Mouse (Mus musculus) CH12.LX (cell line): Measurements from ENCODE around the gene Hist1h1t. TPM values are rescaled to one million over a fixed set of nuclear protein-coding genes. Genes with fewer than 3 reads are reported as not detected.
"Not testable (repeated sequence)": the region's sequence is repeated elsewhere in the genome, so short reads cannot be mapped to it uniquely, and the experiment has no call there.

Source experiments
- DNase-seq: peaks from one replicate; pipeline ENCODE4 v3.0.0-alpha.2; 2013; ENCODE audit errors: extremely low read depth
- H3K27ac ChIP-seq: 2 replicates; pipeline ENCODE4 v1.5.1; 2012; ENCODE audit warnings: low read depth, mild to moderate bottlenecking, control low read depth, moderate library complexity; ENCODE audit not compliant: insufficient read depth
- H3K27me3 ChIP-seq: replicated peaks from 2 replicates; pipeline ENCODE3; 2012; ENCODE audit warnings: inconsistent platforms
- H3K36me3 ChIP-seq, 2 experiments: replicated peaks in 1 of 2; 2 replicates each; pipeline versions ENCODE3 to v1.6.1; 2012; ENCODE audit warnings: inconsistent platforms in 1 of 2, low read length in 1 of 2, mild to moderate bottlenecking in 1 of 2, mixed read lengths in 1 of 2, moderate library complexity in 1 of 2; ENCODE audit not compliant: control insufficient read depth in 1 of 2, insufficient read depth in 1 of 2
- H3K4me1 ChIP-seq, 2 experiments: 2 replicates each; pipeline ENCODE4 v1.6.1; 2012; ENCODE audit warnings: inconsistent platforms in 1 of 2, moderate library complexity in 1 of 2; ENCODE audit not compliant: insufficient read depth in 2 of 2, control insufficient read depth in 1 of 2
- H3K4me2 ChIP-seq: 2 replicates; pipeline ENCODE4 v1.6.1; 2012; ENCODE audit warnings: low read depth, mild to moderate bottlenecking, control low read depth; ENCODE audit not compliant: poor library complexity, insufficient read depth, severe bottlenecking
- H3K4me3 ChIP-seq, 3 experiments: fragments of 150-350 bp in 1 of 3; sonication (generic) in 1 of 3; replicated peaks in 1 of 3; 2 replicates each; pipeline versions ENCODE3 to v1.5.1; 2011 to 2012; ENCODE audit warnings: low read depth in 2 of 3, low read length in 2 of 3, mild to moderate bottlenecking in 2 of 3, moderate library complexity in 2 of 3, control low read depth in 1 of 3, improper control_type of control experiment in 1 of 3, inconsistent platforms in 1 of 3, mixed read lengths in 1 of 3; ENCODE audit not compliant: poor library complexity in 1 of 3
- H3K79me2 ChIP-seq: replicated peaks from 2 replicates; pipeline ENCODE4 v1.6.1; 2012; ENCODE audit warnings: mild to moderate bottlenecking, moderate library complexity; ENCODE audit not compliant: control insufficient read depth, poor library complexity, insufficient read depth, severe bottlenecking; ENCODE audit errors: extremely low read depth
- H3K9ac ChIP-seq: 2 replicates; pipeline ENCODE4 v1.6.1; 2012; ENCODE audit warnings: low read depth, mild to moderate bottlenecking, control low read depth, moderate library complexity; ENCODE audit not compliant: insufficient read depth
- H3K9me3 ChIP-seq: replicated peaks from 2 replicates; pipeline ENCODE3; 2012; ENCODE audit warnings: low read length, inconsistent platforms, mixed read lengths
- BHLHE40 ChIP-seq: IDR thresholded peaks from 2 replicates; pipeline ENCODE4 v1.6.1; 2011; ENCODE audit warnings: mild to moderate bottlenecking, low read depth, low read length, improper control_type of control experiment
- CHD1 ChIP-seq: IDR thresholded peaks from 2 replicates; pipeline ENCODE4 v1.6.1; 2012; ENCODE audit warnings: low read depth, low read length, improper control_type of control experiment, inconsistent platforms
- CHD2 ChIP-seq: IDR thresholded peaks from 2 replicates; pipeline ENCODE4 v1.6.1; 2011; ENCODE audit warnings: low read length, improper control_type of control experiment
- ELF1 ChIP-seq: IDR thresholded peaks from 2 replicates; pipeline ENCODE4 v1.6.1; 2014; ENCODE audit warnings: low read depth, mild to moderate bottlenecking, inconsistent platforms, low read length, improper control_type of control experiment
- EP300 ChIP-seq: IDR thresholded peaks from 2 replicates; pipeline ENCODE4 v1.6.1; 2011; ENCODE audit warnings: low read length, improper control_type of control experiment
- GABPA ChIP-seq: IDR thresholded peaks from 2 replicates; pipeline ENCODE4 v1.6.1; 2012; ENCODE audit warnings: low read depth, low read length, improper control_type of control experiment, inconsistent platforms; ENCODE audit not compliant: insufficient replicate concordance
- IRF4 ChIP-seq: IDR thresholded peaks from 2 replicates; pipeline ENCODE4 v1.6.1; 2014; ENCODE audit warnings: low read depth, mild to moderate bottlenecking, inconsistent platforms, low read length, improper control_type of control experiment
- KAT2A ChIP-seq: IDR thresholded peaks from 2 replicates; pipeline ENCODE4 v1.6.1; 2012; ENCODE audit warnings: low read length, improper control_type of control experiment, inconsistent platforms; ENCODE audit not compliant: insufficient replicate concordance
- MAFK ChIP-seq: IDR thresholded peaks from 2 replicates; pipeline ENCODE4 v1.6.1; 2011; ENCODE audit warnings: low read length, improper control_type of control experiment; ENCODE audit not compliant: insufficient replicate concordance
- MAX ChIP-seq: IDR thresholded peaks from 2 replicates; pipeline ENCODE4 v1.6.1; 2011; ENCODE audit warnings: low read length, improper control_type of control experiment
- MAZ ChIP-seq: IDR thresholded peaks from 2 replicates; pipeline ENCODE4 v1.6.1; 2012; ENCODE audit warnings: low read depth, mild to moderate bottlenecking, inconsistent platforms, low read length, improper control_type of control experiment, moderate library complexity
- MYC ChIP-seq: IDR thresholded peaks from 2 replicates; pipeline ENCODE4 v1.6.1; 2011; ENCODE audit warnings: low read depth, mild to moderate bottlenecking, improper control_type of control experiment, low read length
- POLR2A ChIP-seq: IDR thresholded peaks from 2 replicates; pipeline ENCODE4 v1.6.1; 2011; ENCODE audit warnings: low read depth, mild to moderate bottlenecking, improper control_type of control experiment, low read length
- SIN3A ChIP-seq: IDR thresholded peaks from 2 replicates; pipeline ENCODE4 v1.6.1; 2012; ENCODE audit warnings: low read length, improper control_type of control experiment, inconsistent platforms
- UBTF ChIP-seq: IDR thresholded peaks from 2 replicates; pipeline ENCODE4 v1.6.1; 2012; ENCODE audit warnings: low read depth, mild to moderate bottlenecking, inconsistent platforms, low read length, improper control_type of control experiment, moderate library complexity
- ZMIZ1 ChIP-seq: IDR thresholded peaks from 2 replicates; pipeline ENCODE4 v1.6.1; 2012; ENCODE audit warnings: low read depth, mild to moderate bottlenecking, inconsistent platforms, low read length, improper control_type of control experiment
- dilution Hi-C: fragments of 300-500 bp; cut with MboI; formaldehyde crosslinking; loops from 2 replicates; pipeline ENCODE4 v1.14.3; 2020; ENCODE audit warnings: low sequenced_read_pairs; ENCODE audit not compliant: extremely low pct_unique_long_range_greater_than_20kb, extremely low pct_ligation_motif_present
- in situ Hi-C: fragments of 300-500 bp; cut with MboI; formaldehyde crosslinking; loops from 3 replicates; pipeline ENCODE4 v1.14.3; 2019; ENCODE audit warnings: low sequenced_read_pairs, low pct_ligation_motif_present, low pct_unique_long_range_greater_than_20kb, mixed read lengths
- polyA plus RNA-seq: library from polyadenylated mRNA; unstranded; fragments of >175 nt; gene quantifications from 2 replicates; pipeline ENCODE4 v1.2.1, GENCODE M21; 2012; ENCODE audit warnings: low read depth; ENCODE audit not compliant: insufficient read length
- total RNA-seq, 2 experiments: library from RNA; depleted of rRNA; stranded (reverse); fragments of 300-350 nt in 1 of 2; fragments of >200 nt in 1 of 2; gene quantifications; 2 replicates each; pipeline ENCODE4 v1.2.3; 2012 to 2014

Hist1h1t gene
- total and polyA plus RNA-seq, 3 experiments, result 0.38 TPM; not detected in 2

DNA sequence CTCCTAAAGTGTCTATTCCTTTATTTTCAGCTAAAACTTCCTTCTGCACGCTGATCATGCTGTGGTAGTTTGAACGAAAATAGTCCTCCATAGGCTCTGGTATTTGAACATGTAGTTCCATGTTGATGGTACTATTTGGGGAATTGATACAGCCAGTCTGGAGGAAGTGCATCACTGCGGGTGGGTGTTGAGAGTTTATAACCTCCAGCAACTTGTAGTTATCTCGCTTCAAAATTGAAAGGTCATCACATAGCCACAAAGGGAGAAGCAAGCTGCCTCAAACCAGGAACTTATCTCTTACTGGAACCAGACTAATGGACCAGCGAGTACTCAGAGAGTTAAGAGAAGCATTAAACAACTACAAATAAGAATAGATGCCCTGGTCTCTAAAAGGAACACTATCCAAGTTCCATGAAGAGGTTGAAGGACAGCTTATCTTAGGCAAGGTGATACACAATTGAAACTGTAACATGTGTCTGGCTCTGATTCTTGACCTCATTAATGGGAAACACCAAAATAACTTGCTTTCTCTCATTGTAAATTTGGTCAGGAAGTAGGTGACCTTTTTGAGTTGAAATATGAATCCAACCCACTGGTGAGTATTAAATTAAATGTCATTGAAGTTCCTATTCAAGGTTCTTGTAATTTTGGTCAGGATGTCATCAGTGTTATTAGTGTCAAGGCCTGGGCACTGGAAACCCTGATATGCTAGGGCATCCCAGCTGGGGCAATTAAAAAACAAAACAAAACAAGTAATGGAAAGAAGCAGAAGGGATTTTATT, 20.8 kb downstream of the Hist1h1t start (continued):
- TF ChIP-seq UBTF, result no peak
- TF ChIP-seq ELF1, result no peak
- TF ChIP-seq POLR2A, result no peak
- TF ChIP-seq CHD2, result no peak
- TF ChIP-seq MYC, result no peak

DNA sequence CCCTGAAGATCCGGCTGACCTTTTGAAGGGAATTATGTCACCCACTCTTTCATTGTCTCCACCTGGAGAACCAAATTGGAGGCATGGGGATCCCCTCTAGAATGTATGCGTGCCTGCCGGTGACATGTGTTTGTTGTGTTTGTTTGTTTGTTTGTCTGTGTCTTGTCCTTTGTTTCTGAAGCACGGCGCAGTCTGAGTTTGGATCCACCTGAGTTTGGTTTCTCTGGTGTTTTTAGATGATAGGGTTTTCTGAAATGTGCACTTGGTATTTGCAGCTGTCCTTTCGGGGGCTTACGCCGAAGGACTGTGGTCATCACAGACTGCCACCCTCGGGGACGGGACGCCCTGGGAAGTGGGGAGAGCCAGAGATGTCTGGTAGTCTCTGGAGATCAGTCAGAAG, 21.6 kb downstream of the Hist1h1t start:
- H3K27ac ChIP-seq, result no peak overlapping the region
- TF ChIP-seq KAT2A, result no peak
- TF ChIP-seq SIN3A, result no peak
- no peak for TF ChIP-seq MAX
- no peak for TF ChIP-seq GABPA
- no peak for TF ChIP-seq MAZ
- TF ChIP-seq IRF4, result no peak
- no peak for TF ChIP-seq EP300
- TF ChIP-seq MAFK, result no peak
- TF ChIP-seq ZMIZ1, result no peak
- TF ChIP-seq CHD1, result no peak
- no peak for TF ChIP-seq CHD2
- TF ChIP-seq BHLHE40, result no peak
- no peak overlapping the region for H3K9ac ChIP-seq
- H3K79me2 ChIP-seq, result no peaks in the 10 kb centered on the region
- no peak overlapping the region for H3K4me2 ChIP-seq
- H3K4me1 ChIP-seq, result peaks cover 0 to 3% of the 10 kb centered on the region in 2 experiments; a peak in 1 of 4 replicates
- dilution Hi-C loops, result no loop called here
- in situ Hi-C loops, result no loop called here
- no peak overlapping the region for H3K4me3 ChIP-seq
- H3K9me3 ChIP-seq, result no peaks in the 10 kb centered on the region
- no peaks in the 10 kb centered on the region for H3K36me3 ChIP-seq
- no peaks in the 10 kb centered on the region for H3K27me3 ChIP-seq
- no peak for DNase-seq

DNA sequence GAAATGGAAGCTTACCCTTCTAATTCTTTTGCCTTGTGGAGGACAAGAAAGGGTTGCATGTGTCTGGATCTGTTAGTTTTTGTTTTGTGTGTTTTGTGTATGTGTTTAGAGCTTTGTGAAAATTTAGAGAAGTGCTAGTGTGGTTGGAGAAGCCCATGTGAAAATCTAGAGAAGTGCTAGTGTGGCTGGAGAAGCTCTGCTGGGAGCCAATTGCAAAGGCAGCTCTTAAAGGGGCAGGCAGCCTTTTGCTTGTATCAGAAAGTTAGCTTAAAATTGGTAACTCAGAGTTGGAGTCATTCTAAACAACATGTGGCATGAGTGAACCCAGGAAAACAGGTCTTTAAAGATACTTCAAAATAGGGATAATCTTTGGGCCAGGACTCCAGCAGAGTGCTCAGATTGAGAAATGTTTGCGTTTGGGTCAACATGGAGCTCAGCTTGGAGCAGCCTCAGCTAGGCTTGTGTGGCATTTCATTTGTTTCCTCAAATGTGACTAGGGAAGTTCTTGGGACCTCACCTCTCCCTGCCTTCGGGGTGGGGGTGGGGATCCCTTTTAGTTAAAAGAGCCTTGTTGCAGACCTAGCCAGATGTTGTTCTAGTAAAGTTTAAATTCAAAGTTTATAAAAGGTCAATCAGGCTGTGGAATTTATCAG, 22.1 kb downstream of the Hist1h1t start:
- in situ Hi-C loops, DNase-seq, H3K4me2 ChIP-seq, H3K36me3 ChIP-seq, H3K9ac ChIP-seq, H3K4me1 ChIP-seq, H3K79me2 ChIP-seq, H3K27ac ChIP-seq, dilution Hi-C loops, H3K4me3 ChIP-seq, H3K9me3 ChIP-seq, H3K27me3 ChIP-seq: not testable (repeated sequence)
